Mouse (Mus musculus): ENCODE results near the gene Ephb3. TPM values are rescaled to one million over a fixed set of nuclear protein-coding genes. Genes with fewer than 3 reads are reported as not detected.
A peak's percentile ranks its signal among the peaks of the same experiment; 100 is the strongest.
"Not testable (repeated sequence)": the region's sequence is repeated elsewhere in the genome, so short reads cannot be mapped to it uniquely, and the experiment has no call there.

Gene Ephb3
- 32.0 and 38.6 TPM in 2 replicates for polyA plus RNA-seq (2016; fragmentation: Nextera tagmentation; extraction: Ambion mirVana)

DNA sequence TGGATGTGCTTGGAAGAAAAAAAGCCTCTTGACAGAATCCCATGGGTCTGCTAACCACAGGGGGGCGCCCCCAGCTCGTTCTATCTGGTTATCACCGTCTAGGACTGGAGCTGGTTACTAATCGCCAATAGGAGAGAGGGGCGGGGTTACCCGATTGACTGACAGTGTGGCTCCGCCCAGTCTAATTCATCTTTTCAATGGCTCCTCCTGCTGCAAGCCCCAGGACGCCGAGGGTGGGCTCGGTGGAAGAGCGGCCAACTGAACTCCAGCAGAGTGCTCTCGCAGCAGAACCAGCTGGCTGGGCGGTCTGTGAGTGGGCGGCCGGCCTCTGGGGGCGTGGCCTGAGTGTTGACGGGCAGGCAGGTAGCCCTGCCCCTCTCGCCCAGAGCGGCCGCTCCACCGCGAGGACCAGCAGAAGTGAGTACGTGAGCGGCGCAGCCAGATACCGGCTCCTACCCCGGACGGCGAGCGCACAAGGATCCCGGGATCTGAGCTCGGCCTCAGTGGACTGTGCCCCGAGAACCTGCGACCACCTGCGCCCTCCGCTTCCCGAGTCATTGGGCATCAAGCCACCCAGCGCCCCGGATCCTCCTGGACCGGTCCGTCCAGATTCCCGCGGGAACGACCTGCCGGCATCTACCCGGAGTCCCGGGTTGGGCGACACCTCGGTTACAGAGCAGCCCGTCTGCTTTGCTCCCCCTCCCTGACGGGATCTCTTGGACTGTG, at the start of gene Ephb3:
Ephb3 (plus strand) TSS at position 389 of the 726 bp plus-strand sequence.
- DNase-seq (ENCODE audit: low spot score): peak; percentile 100
- Histone ChIP-seq H3K9me3 (no peaks in the 10 kb centered on the region), H3K4me3 (peak within 1 kb of the TSS; percentile 84), H3K27ac (replicated peaks) (peak within 1 kb of the TSS; percentile 92), H3K36me3 (replicated peaks) (peaks cover 26% of the 10 kb centered on the region), H3K4me1 (peaks cover 50% of the 10 kb centered on the region), H3K27me3 (replicated peaks; ENCODE audit: low read depth, poor library complexity, severe bottlenecking) (peaks cover 32% of the 10 kb centered on the region)
- under 1% methylated on average over 51 of the region's 51 CpGs for WGBS

DNA sequence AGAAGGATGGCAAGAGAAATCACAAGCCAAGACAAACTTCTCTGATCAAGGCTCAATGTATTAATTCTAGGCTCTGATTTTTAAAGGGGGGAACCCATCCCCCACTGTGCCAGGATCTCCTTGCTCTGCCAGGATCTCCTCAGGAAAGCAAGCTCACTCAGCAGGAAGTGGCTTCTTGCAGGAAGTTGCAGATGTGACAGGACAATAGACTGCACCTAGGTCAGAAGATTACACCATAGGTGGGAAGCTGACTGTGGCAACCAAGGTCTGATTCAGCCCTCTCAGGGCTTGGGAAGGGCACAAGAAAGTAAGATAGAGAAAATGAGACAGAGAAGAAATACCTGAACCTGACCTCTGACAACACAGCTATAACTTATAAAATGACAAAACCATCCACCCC, 48.3 kb upstream of the Ephb3 start:
- H3K27ac ChIP-seq (replicated peaks); DNase-seq (ENCODE audit: low spot score); H3K4me1 ChIP-seq; H3K4me3 ChIP-seq; H3K9me3 ChIP-seq; H3K27me3 ChIP-seq (replicated peaks; ENCODE audit: low read depth, poor library complexity, severe bottlenecking); H3K36me3 ChIP-seq (replicated peaks): not testable (repeated sequence)

DNA sequence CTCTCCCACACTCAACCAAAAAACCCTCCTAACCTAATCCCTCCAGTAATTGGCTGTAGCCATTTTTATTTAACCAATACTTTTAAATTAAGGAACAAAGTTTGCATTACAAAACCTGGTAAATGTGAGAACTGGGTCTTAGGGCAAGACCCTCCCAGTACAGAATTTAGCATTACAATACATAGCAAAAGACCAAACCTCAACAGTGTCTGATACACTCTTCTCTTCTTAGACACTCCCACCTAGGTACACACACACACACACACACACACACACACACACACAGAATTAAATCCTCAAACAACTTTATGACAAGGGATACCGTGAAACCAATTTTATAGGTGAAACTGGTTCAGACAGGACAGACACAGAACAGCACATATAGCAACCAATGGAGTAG, 45.3 kb upstream of the Ephb3 start:
- DNase-seq (ENCODE audit: low spot score); H3K4me3 ChIP-seq; H3K27me3 ChIP-seq (replicated peaks; ENCODE audit: low read depth, poor library complexity, severe bottlenecking); H3K36me3 ChIP-seq (replicated peaks); H3K27ac ChIP-seq (replicated peaks); H3K4me1 ChIP-seq; H3K9me3 ChIP-seq: not testable (repeated sequence)
- WGBS: 90% methylated on average over 1 of the region's 1 CpGs

DNA sequence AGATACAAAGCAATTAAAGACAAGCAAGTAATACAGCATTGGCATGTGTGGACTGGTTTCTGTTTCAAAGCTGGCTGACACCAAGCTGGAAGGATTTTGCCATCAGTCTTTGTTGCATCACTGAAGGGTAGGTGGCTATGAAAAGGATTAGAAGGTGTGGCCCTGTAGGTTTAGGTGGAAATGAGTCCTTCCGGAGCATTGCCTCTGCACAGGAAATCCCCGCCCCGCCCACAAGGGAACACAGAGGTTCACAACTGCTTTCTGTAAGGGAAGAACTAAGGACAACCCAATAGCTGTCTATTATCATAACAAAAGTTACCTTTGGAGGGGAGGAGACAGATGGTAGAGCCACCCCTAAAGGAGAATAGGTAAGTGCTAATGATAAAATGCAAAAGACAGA, 41.1 kb upstream of the Ephb3 start:
- H3K9me3 ChIP-seq; H3K27ac ChIP-seq (replicated peaks); H3K27me3 ChIP-seq (replicated peaks; ENCODE audit: low read depth, poor library complexity, severe bottlenecking); H3K4me1 ChIP-seq; DNase-seq (ENCODE audit: low spot score); H3K36me3 ChIP-seq (replicated peaks); H3K4me3 ChIP-seq: not testable (repeated sequence)
- 86% methylated on average over 3 of the region's 3 CpGs for WGBS

DNA sequence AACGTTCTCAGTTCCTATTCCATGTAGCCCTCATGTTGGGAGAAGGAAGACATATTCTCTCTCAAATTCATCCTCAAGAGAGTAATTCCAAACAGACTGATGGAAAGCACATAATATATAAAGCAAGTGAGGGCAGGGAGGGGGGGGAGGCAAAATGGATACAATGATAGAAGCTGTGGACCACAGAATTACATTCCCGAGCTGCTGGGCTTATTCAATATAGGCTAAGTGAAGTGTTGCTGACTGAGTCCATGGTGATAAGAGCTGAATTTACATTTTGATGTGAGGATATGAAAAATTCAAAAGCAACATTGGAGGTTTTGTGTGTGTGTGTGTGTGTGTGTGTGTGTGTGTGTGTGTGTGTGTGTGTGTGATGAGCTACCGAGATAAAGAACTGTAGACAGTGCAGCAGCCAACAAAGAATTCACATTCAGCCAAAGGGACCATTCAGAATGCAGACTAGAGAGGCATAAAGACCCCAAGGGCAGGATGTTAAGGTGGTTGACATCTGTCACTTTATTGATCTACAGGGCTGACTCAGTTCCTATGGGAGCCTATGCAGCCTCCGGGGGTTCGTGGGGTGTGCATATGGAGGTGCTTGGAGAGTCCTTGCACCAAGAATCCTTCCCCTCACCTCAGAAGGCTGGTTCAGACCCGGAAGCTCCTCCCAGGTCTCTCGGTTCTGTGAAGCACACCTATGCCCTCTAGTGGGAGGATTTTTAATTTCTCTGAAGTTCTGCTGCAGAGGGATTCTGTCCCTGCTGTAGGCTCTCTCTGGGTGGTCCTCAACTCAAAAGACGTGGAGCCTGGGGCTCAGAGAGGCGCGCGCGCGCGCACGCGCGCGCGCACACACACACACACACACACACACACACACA, 39.0 kb upstream of the Ephb3 start:
- not testable (repeated sequence) for H3K4me1 ChIP-seq; DNase-seq (ENCODE audit: low spot score); H3K4me3 ChIP-seq; H3K27ac ChIP-seq (replicated peaks); H3K36me3 ChIP-seq (replicated peaks); H3K9me3 ChIP-seq; H3K27me3 ChIP-seq (replicated peaks; ENCODE audit: low read depth, poor library complexity, severe bottlenecking)
- 17% methylated on average over 18 of the region's 19 CpGs for WGBS

DNA sequence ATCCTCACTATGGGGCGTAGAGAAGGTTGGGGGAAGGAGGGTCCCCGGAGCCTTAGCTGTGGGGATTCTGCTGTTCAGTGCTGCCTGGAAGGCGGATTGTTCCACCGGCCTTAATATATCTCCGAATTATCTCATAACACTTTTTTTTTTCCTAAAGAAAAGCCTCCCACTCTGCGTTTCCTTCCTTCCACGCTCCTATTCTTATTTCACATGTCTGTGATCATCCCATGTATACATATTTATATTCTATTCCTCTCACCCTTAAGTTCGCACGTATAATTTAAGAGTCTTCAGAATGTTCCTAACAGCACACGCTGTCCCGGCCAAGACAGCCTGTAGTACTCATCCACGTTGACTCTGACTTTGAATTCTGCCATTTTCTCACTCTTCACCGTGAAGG, 35.8 kb upstream of the Ephb3 start:
- no peaks in the 10 kb centered on the region for H3K36me3 ChIP-seq (replicated peaks)
- WGBS: 91% methylated on average over 13 of the region's 13 CpGs

DNA sequence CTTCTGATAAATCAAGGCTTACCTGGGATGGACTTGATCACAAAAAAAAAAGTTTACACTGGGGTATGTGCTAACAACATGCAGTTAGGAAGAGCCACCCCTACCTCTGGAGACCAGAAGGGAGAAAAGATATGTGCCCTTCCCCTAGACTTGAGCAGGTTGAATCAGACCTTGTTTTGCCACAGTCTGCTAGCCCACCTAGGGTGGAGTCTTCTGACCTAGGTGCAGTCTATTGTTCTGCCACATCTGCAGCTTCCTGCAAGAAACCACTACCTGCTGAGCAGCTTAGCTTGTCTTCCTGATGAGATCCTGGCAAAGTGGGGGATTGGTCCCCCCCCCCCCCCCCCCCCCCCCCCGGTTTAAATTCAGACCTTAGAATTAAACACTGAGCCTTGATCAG, 29.3 kb upstream of the Ephb3 start:
- no peak for DNase-seq (ENCODE audit: low spot score)
- H3K27ac ChIP-seq (replicated peaks): no peak overlapping the region
- no peaks in the 10 kb centered on the region for H3K27me3 ChIP-seq (replicated peaks; ENCODE audit: low read depth, poor library complexity, severe bottlenecking)
- H3K36me3 ChIP-seq (replicated peaks): no peaks in the 10 kb centered on the region
- H3K4me1 ChIP-seq: no peaks in the 10 kb centered on the region
- 0 out of 2 replicates have a peak, but pooled peaks cover under 1% of the 10 kb centered on the region for H3K9me3 ChIP-seq
- 0% methylated on average over 1 of the region's 1 CpGs for WGBS
- no peak overlapping the region for H3K4me3 ChIP-seq

More for the DNA sequence above, 35.8 kb upstream of the Ephb3 start:
- no peaks in the 10 kb centered on the region for H3K4me1 ChIP-seq
- DNase-seq (ENCODE audit: low spot score): no peak
- H3K27me3 ChIP-seq (replicated peaks; ENCODE audit: low read depth, poor library complexity, severe bottlenecking): no peaks in the 10 kb centered on the region
- no peak overlapping the region for H3K27ac ChIP-seq (replicated peaks)
- H3K9me3 ChIP-seq: no peaks in the 10 kb centered on the region
- H3K4me3 ChIP-seq: no peak overlapping the region

DNA sequence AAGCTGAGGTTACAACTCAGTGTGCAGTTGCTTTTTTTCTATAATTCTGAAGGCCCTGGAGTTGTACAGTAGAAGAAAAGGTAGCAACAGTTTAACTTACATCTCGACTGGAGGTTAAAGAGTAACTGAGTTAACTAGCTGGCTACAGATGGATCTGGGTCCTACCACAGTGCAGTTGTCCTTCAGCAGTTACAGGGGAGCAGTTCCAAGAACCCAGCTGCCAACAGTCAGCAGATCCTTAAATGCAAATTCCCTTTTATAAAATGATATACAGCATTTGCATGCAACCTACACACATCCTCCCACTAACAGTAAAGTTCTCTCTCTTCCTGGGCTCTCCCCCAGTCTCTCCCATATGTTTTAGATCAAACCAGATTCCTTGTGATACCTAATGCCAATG, 22.4 kb upstream of the Ephb3 start:
- no peak overlapping the region for H3K4me3 ChIP-seq
- H3K36me3 ChIP-seq (replicated peaks): no peaks in the 10 kb centered on the region
- no peak for DNase-seq (ENCODE audit: low spot score)
- no peak overlapping the region for H3K27ac ChIP-seq (replicated peaks)
- H3K4me1 ChIP-seq: no peaks in the 10 kb centered on the region
- WGBS: 74% methylated on average over 1 of the region's 1 CpGs
- no peaks in the 10 kb centered on the region for H3K27me3 ChIP-seq (replicated peaks; ENCODE audit: low read depth, poor library complexity, severe bottlenecking)
- H3K9me3 ChIP-seq: 0 out of 2 replicates have a peak, but pooled peaks cover 2% of the 10 kb centered on the region

DNA sequence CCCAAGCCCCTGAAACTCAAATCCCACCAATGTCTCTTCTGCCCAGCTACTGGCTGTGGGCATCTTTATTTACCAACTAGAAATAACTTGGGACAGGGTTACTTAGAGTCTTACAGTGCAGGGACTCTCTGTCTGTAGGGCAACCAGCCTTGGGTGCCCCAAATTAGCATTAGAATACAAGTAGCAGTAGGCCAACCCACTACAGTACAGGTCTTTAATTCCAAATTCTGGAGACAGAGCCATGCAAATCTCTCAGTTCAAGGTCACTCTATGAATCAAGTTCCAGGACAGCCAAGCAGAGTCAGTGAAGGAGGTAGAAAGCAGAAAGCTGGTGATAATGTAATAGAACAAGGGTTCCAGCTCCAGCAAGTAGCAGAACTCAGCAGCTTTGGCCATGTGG, 19.9 kb upstream of the Ephb3 start:
- DNase-seq (ENCODE audit: low spot score): no peak
- H3K27me3 ChIP-seq (replicated peaks; ENCODE audit: low read depth, poor library complexity, severe bottlenecking): no peaks in the 10 kb centered on the region
- no peak overlapping the region for H3K4me3 ChIP-seq
- H3K27ac ChIP-seq (replicated peaks): no peak overlapping the region
- H3K36me3 ChIP-seq (replicated peaks): no peaks in the 10 kb centered on the region
- H3K9me3 ChIP-seq: 0 out of 2 replicates have a peak, but pooled peaks cover 2% of the 10 kb centered on the region
- peaks cover 18% of the 10 kb centered on the region for H3K4me1 ChIP-seq

DNA sequence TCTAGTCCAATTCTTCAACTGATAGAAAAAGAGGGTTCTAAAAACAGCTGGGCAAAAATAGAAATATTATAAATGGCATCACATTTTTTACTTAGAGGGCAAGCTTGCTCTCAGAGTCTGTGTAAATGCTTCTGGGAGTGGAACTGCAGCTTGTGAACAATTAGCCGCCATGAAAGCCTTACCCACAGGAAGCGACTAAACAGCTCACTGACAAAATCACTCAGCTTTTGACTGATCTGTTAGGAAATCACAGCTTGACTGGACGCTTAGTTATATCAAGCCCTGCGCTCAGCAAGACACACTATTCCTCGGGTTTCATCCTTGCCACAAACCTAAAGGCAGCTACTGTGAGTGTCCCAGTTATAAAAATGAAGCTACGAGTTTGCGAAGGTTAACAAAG, 17.0 kb upstream of the Ephb3 start:
- H3K4me3 ChIP-seq: no peak overlapping the region
- H3K27ac ChIP-seq (replicated peaks): no peak overlapping the region
- H3K4me1 ChIP-seq: peaks cover 23% of the 10 kb centered on the region
- 37% methylated on average over 7 of the region's 7 CpGs for WGBS
- H3K36me3 ChIP-seq (replicated peaks): no peaks in the 10 kb centered on the region
- no peak for DNase-seq (ENCODE audit: low spot score)
- H3K27me3 ChIP-seq (replicated peaks; ENCODE audit: low read depth, poor library complexity, severe bottlenecking): no peaks in the 10 kb centered on the region; the same call in 1 of the 2 replicates
- H3K9me3 ChIP-seq: no peaks in the 10 kb centered on the region

DNA sequence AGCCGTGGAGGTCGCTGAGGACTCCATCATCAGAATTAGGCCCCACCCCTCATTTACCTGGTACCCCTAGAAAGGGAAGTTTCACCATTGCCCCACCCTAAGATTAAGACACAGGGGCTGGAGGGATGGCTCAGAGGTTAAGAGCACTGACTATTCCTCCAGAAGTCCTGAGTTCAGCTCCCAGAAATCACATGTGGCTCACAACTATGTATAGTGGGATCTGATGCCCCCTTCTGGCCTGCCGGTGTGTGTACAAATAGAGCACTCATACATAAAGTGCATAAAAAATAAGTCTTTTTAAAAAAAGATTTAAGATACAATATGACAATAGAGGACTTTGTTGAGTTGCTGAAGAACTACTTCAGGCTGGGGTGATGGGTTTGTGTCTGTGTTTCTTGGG, 16.2 kb upstream of the Ephb3 start:
- no peaks in the 10 kb centered on the region for H3K36me3 ChIP-seq (replicated peaks)
- 78% methylated on average over 3 of the region's 3 CpGs for WGBS
- no peaks in the 10 kb centered on the region; the same call in 1 of the 2 replicates for H3K27me3 ChIP-seq (replicated peaks; ENCODE audit: low read depth, poor library complexity, severe bottlenecking)
- peak; percentile 47 for DNase-seq (ENCODE audit: low spot score)
- H3K9me3 ChIP-seq: no peaks in the 10 kb centered on the region
- H3K27ac ChIP-seq (replicated peaks): no peak overlapping the region
- peaks cover 23% of the 10 kb centered on the region for H3K4me1 ChIP-seq
- no peak overlapping the region for H3K4me3 ChIP-seq

DNA sequence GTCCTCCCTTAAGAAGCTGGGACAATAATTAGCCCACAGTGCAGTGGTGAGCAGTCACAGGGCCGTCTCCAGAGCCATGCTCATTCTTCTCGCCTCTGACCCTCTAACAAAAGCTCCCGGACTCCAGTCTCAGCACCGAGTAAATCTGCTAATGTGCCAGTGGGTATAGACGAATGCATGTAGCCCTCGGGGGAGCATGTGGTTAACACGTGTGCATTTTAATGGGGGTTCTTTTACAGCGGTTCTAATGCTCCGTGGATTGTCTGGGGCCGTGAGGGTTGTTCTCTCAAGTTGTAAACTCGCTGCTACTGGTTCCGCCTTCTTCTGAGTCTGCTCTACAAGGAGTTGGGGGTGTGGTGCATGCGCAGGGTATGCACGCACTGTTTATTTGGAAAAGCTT, 13.0 kb upstream of the Ephb3 start:
- DNase-seq (ENCODE audit: low spot score): no peak
- Histone ChIP-seq H3K4me1 (peaks cover 33% of the 10 kb centered on the region), H3K27ac (replicated peaks) (no peak overlapping the region), H3K27me3 (replicated peaks; ENCODE audit: low read depth, poor library complexity, severe bottlenecking) (no peaks in the 10 kb centered on the region; the same call in 1 of the 2 replicates), H3K4me3 (no peak overlapping the region), H3K9me3 (no peaks in the 10 kb centered on the region), H3K36me3 (replicated peaks) (no peaks in the 10 kb centered on the region)
- WGBS: 73% methylated on average over 14 of the region's 14 CpGs
